Mouse (Mus musculus) midbrain, postnatal 0 days (tissue): ENCODE data around the gene Tob2. TPM values are rescaled to one million over a fixed set of nuclear protein-coding genes. Genes with fewer than 3 reads are reported as not detected.
A peak's percentile ranks its signal among the peaks of the same experiment; 100 is the strongest.

Experiments used
- ATAC-seq: fragments of 200-750 bp; cut with Nextera tagmentation; 2 replicates; pipeline ENCODE4 v1.8.0; 2017; ENCODE audit warnings: moderate number of reproducible peaks, mild to moderate bottlenecking, moderate TSS enrichment, moderate library complexity; ENCODE audit not compliant: low FRiP score
- DNase-seq: peaks from one replicate; pipeline ENCODE4 v3.0.0-alpha.2; 2015; ENCODE audit warnings: low spot score
- H3K27ac ChIP-seq: fragments of 300-500 bp; sonication (generic); 2 replicates; pipeline ENCODE4 v1.5.1; 2014; ENCODE audit warnings: low read depth, mild to moderate bottlenecking, low read length, mixed read lengths
- H3K27me3 ChIP-seq: fragments of 300-500 bp; sonication (generic); 2 replicates; pipeline ENCODE4 v1.6.1; 2014; ENCODE audit warnings: low read length, control low read depth, mixed read lengths; ENCODE audit not compliant: insufficient read depth
- H3K36me3 ChIP-seq: fragments of 300-500 bp; sonication (generic); 2 replicates; pipeline ENCODE4 v1.6.1; 2014; ENCODE audit warnings: low read length, control low read depth, mixed read lengths; ENCODE audit not compliant: insufficient read depth
- H3K4me1 ChIP-seq: fragments of 300-500 bp; sonication (generic); 2 replicates; pipeline ENCODE4 v1.6.1; 2014; ENCODE audit warnings: mild to moderate bottlenecking, control low read depth, antibody characterized with exemption, low read length, mixed read lengths; ENCODE audit not compliant: insufficient read depth
- H3K4me2 ChIP-seq: fragments of 300-500 bp; sonication (generic); 2 replicates; pipeline ENCODE4 v1.6.1; 2014; ENCODE audit warnings: low read depth, mild to moderate bottlenecking, low read length, mixed read lengths; ENCODE audit not compliant: poor library complexity, severe bottlenecking
- H3K4me3 ChIP-seq: fragments of 300-500 bp; sonication (generic); 2 replicates; pipeline ENCODE4 v1.5.1; 2014; ENCODE audit warnings: low read depth, mild to moderate bottlenecking, low read length, moderate library complexity
- H3K9ac ChIP-seq: fragments of 300-500 bp; sonication (generic); replicated peaks from 2 replicates; pipeline ENCODE4 v1.6.1; 2014; ENCODE audit warnings: mild to moderate bottlenecking, low read length, moderate library complexity, mixed read lengths; ENCODE audit not compliant: poor library complexity, severe bottlenecking
- H3K9me3 ChIP-seq: fragments of 300-500 bp; sonication (generic); 2 replicates; pipeline ENCODE4 v1.6.1; 2016; ENCODE audit warnings: low read length, control low read depth
- CTCF ChIP-seq: IDR thresholded peaks from 2 replicates; pipeline ENCODE4 v1.5.1; 2016; ENCODE audit warnings: antibody characterized with exemption, mild to moderate bottlenecking
- WGBS: fragments of 180-500 bp; shearing (Covaris S2); extraction: QIAGEN DNeasy Blood & Tissue Kit; methylation state at CpG from one replicate; pipeline ENCODE4 v1.1.7; 2014; 5-methylcytosine and 5-hydroxymethylcytosine counted together
- polyA plus RNA-seq: library from polyadenylated mRNA; unstranded; fragments of >200 nt; fragmentation: Nextera tagmentation; extraction: Ambion mirVana; gene quantifications from 2 replicates; pipeline ENCODE4 v1.2.1, GENCODE M21; 2015
- total RNA-seq: library from RNA; depleted of rRNA; stranded (reverse); fragments of >200 nt; gene quantifications from 2 replicates; pipeline ENCODE4 v1.2.3, GENCODE M21; 2014

Tob2 gene
- total and polyA plus RNA-seq, 2 experiments from 2014 or later: 14.2 to 15.4 TPM

- WGBS: 20% methylated on average over 1 of the region's 1 CpGs
- Histone ChIP-seq H3K4me1 (peaks cover 6% of the 10 kb centered on the region), H3K36me3 (no peaks in the 10 kb centered on the region), H3K27me3 (no peaks in the 10 kb centered on the region), H3K9ac (no peak overlapping the region), H3K4me2 (peak overlapping the region; percentile 73; the same call in 1 of the 2 replicates), H3K4me3 (no peak overlapping the region), H3K27ac (peak overlapping the region; percentile 90), H3K9me3 (no peaks in the 10 kb centered on the region)
- DNase-seq (no peak), ATAC-seq (no peak)
- no peak for TF ChIP-seq CTCF
Measured at GRCm38 (mm10) chr15:81809550-81809949, 49.0 kb downstream of the Tob2 start.

GRCm38 (mm10) chr15:81808799-81809198, 49.8 kb downstream of the Tob2 start:
- DNase-seq (no peak), ATAC-seq (no peak)
- Histone ChIP-seq H3K9me3 (no peaks in the 10 kb centered on the region), H3K36me3 (no peaks in the 10 kb centered on the region), H3K9ac (no peak overlapping the region), H3K27ac (no peak overlapping the region), H3K4me1 (peaks cover 7% of the 10 kb centered on the region), H3K4me2 (no peak overlapping the region), H3K4me3 (no peak overlapping the region), H3K27me3 (no peaks in the 10 kb centered on the region)
- no peak for TF ChIP-seq CTCF
- WGBS: 72% methylated on average over 2 of the region's 2 CpGs

- H3K27me3 ChIP-seq: no peaks in the 10 kb centered on the region
- H3K27ac ChIP-seq: no peak overlapping the region
- no peak for DNase-seq
- no peaks in the 10 kb centered on the region for H3K9me3 ChIP-seq
- no peak overlapping the region for H3K4me2 ChIP-seq
- H3K4me1 ChIP-seq: peaks cover 7% of the 10 kb centered on the region; the same call in 1 of the 2 replicates
- TF ChIP-seq CTCF: no peak
- no peak overlapping the region for H3K9ac ChIP-seq
- 79% methylated on average over 4 of the region's 4 CpGs for WGBS
- no peak overlapping the region for H3K4me3 ChIP-seq
- ATAC-seq: no peak
- H3K36me3 ChIP-seq: no peaks in the 10 kb centered on the region
Measured at GRCm38 (mm10) chr15:81806621-81807404, 51.8 kb downstream of the Tob2 start.

GRCm38 (mm10) chr15:81805624-81806023, 53.0 kb downstream of the Tob2 start:
- no peaks in the 10 kb centered on the region for H3K27me3 ChIP-seq
- H3K4me3 ChIP-seq: no peak overlapping the region
- DNase-seq (peak; percentile 40), ATAC-seq (no peak)
- peaks cover 7% of the 10 kb centered on the region; the same call in 1 of the 2 replicates for H3K4me1 ChIP-seq
- no peaks in the 10 kb centered on the region for H3K36me3 ChIP-seq
- no peak for TF ChIP-seq CTCF
- no peak overlapping the region for H3K4me2 ChIP-seq
- no peak overlapping the region for H3K27ac ChIP-seq
- 41% methylated on average over 6 of the region's 6 CpGs for WGBS
- H3K9me3 ChIP-seq: no peaks in the 10 kb centered on the region
- no peak overlapping the region for H3K9ac ChIP-seq

GRCm38 (mm10) chr15:81804883-81805282, 53.7 kb downstream of the Tob2 start:
- no peaks in the 10 kb centered on the region for H3K36me3 ChIP-seq
- H3K4me1 ChIP-seq: peaks cover 7% of the 10 kb centered on the region; the same call in 1 of the 2 replicates
- no peaks in the 10 kb centered on the region for H3K9me3 ChIP-seq
- TF ChIP-seq CTCF: no peak
- H3K9ac ChIP-seq: no peak overlapping the region
- no peak for DNase-seq
- no peak overlapping the region for H3K4me2 ChIP-seq
- no peak overlapping the region for H3K27ac ChIP-seq
- ATAC-seq: no peak
- 66% methylated on average over 3 of the region's 3 CpGs for WGBS
- no peak overlapping the region for H3K4me3 ChIP-seq
- H3K27me3 ChIP-seq: no peaks in the 10 kb centered on the region

GRCm38 (mm10) chr15:81804172-81804571, 54.4 kb downstream of the Tob2 start:
- no peak overlapping the region for H3K4me2 ChIP-seq
- H3K27ac ChIP-seq: no peak overlapping the region
- peaks cover 7% of the 10 kb centered on the region; the same call in 1 of the 2 replicates for H3K4me1 ChIP-seq
- ATAC-seq: no peak
- H3K4me3 ChIP-seq: no peak overlapping the region
- H3K27me3 ChIP-seq: no peaks in the 10 kb centered on the region
- no peak for DNase-seq
- TF ChIP-seq CTCF: no peak
- 57% methylated on average over 1 of the region's 1 CpGs for WGBS
- no peaks in the 10 kb centered on the region for H3K9me3 ChIP-seq
- no peaks in the 10 kb centered on the region for H3K36me3 ChIP-seq
- no peak overlapping the region for H3K9ac ChIP-seq
